Mouse (Mus musculus) neural tube, embryonic 14.5 days (tissue): ENCODE measurements around the gene Epb41l3. TPM values are rescaled to one million over a fixed set of nuclear protein-coding genes. Genes with fewer than 3 reads are reported as not detected.

Experiments used
- ATAC-seq: fragments of 200-750 bp; cut with Nextera tagmentation; 2 replicates; pipeline ENCODE4 v1.8.0; 2017; ENCODE audit warnings: low read depth, mild to moderate bottlenecking, moderate TSS enrichment, moderate library complexity
- H3K27ac ChIP-seq: fragments of 300-500 bp; sonication (generic); 2 replicates; pipeline ENCODE4 v1.5.1; 2014; ENCODE audit warnings: low read depth, mild to moderate bottlenecking, control low read depth, low read length, moderate library complexity, mixed read lengths
- H3K27me3 ChIP-seq: fragments of 300-500 bp; sonication (generic); 2 replicates; pipeline ENCODE4 v1.6.1; 2014; ENCODE audit warnings: low read length; ENCODE audit not compliant: control insufficient read depth, insufficient read depth
- H3K36me3 ChIP-seq: fragments of 300-500 bp; sonication (generic); 2 replicates; pipeline ENCODE4 v1.6.1; 2014; ENCODE audit warnings: low read length, mixed read lengths; ENCODE audit not compliant: control insufficient read depth, insufficient read depth
- H3K4me1 ChIP-seq: fragments of 300-500 bp; sonication (generic); 2 replicates; pipeline ENCODE4 v1.6.1; 2014; ENCODE audit warnings: low read length; ENCODE audit not compliant: control insufficient read depth, insufficient read depth
- H3K4me2 ChIP-seq: fragments of 300-500 bp; sonication (generic); 2 replicates; pipeline ENCODE4 v1.6.1; 2014; ENCODE audit warnings: mild to moderate bottlenecking, low read depth, low read length, control low read depth
- H3K4me3 ChIP-seq: fragments of 300-500 bp; sonication (generic); 2 replicates; pipeline ENCODE4 v1.5.1; 2014; ENCODE audit warnings: low read depth, low read length, control low read depth, mixed read lengths
- H3K9ac ChIP-seq: fragments of 300-500 bp; sonication (generic); replicated peaks from 2 replicates; pipeline ENCODE4 v1.6.1; 2014; ENCODE audit warnings: low read depth, mild to moderate bottlenecking, control low read depth, low read length, mixed read lengths
- H3K9me3 ChIP-seq: fragments of 300-500 bp; sonication (generic); 2 replicates; pipeline ENCODE4 v1.6.1; 2016; ENCODE audit warnings: low read length; ENCODE audit not compliant: control insufficient read depth
- WGBS: fragments of 180-500 bp; shearing (Covaris S2); extraction: QIAGEN DNeasy Blood & Tissue Kit; methylation state at CpG from one replicate; pipeline ENCODE4 v1.1.7; 2014; 5-methylcytosine and 5-hydroxymethylcytosine counted together
- polyA plus RNA-seq: library from polyadenylated mRNA; unstranded; fragments of >200 nt; fragmentation: Nextera tagmentation; extraction: Ambion mirVana; gene quantifications from 2 replicates; pipeline ENCODE4 v1.2.1, GENCODE M21; 2014

Epb41l3 gene
- polyA plus RNA-seq, 1 experiment from 2014 or later, result 126 TPM

- H3K9me3 ChIP-seq, result no peaks in the 10 kb centered on the region
- no peak overlapping the region for H3K4me3 ChIP-seq
- no peaks in the 10 kb centered on the region for H3K27me3 ChIP-seq
- H3K4me1 ChIP-seq, result 0 out of 2 replicates have a peak, but pooled peaks cover 3% of the 10 kb centered on the region
- H3K36me3 ChIP-seq, result no peaks in the 10 kb centered on the region
- peak; percentile 82 for ATAC-seq
- 0 out of 2 replicates have a peak overlapping the region, but pooled peaks have one; percentile 16 for H3K9ac ChIP-seq
- 17% methylated on average over 15 of the region's 15 CpGs for WGBS
- H3K27ac ChIP-seq, result no peak overlapping the region
- 0 out of 2 replicates have a peak overlapping the region, but pooled peaks have one; percentile 11 for H3K4me2 ChIP-seq
Measured at GRCm38 (mm10) chr17:69207562-69208312, 132.3 kb downstream of the Epb41l3 start.

- H3K9ac ChIP-seq, result no peak overlapping the region
- H3K4me1 ChIP-seq, result 0 out of 2 replicates have a peak, but pooled peaks cover 3% of the 10 kb centered on the region
- H3K4me2 ChIP-seq, result no peak overlapping the region
- no peaks in the 10 kb centered on the region for H3K9me3 ChIP-seq
- no peak for ATAC-seq
- no peaks in the 10 kb centered on the region for H3K27me3 ChIP-seq
- no peak overlapping the region for H3K27ac ChIP-seq
- no peaks in the 10 kb centered on the region for H3K36me3 ChIP-seq
- H3K4me3 ChIP-seq, result no peak overlapping the region
Measured at GRCm38 (mm10) chr17:69211065-69211464, 135.6 kb downstream of the Epb41l3 start.

GRCm38 (mm10) chr17:69216120-69216519 is 140.6 kb downstream of the Epb41l3 start:
- H3K27ac ChIP-seq, result no peak overlapping the region
- WGBS, result 93% methylated on average over 3 of the region's 3 CpGs
- H3K36me3 ChIP-seq, result no peaks in the 10 kb centered on the region
- H3K4me2 ChIP-seq, result no peak overlapping the region
- no peaks in the 10 kb centered on the region for H3K27me3 ChIP-seq
- H3K9me3 ChIP-seq, result no peaks in the 10 kb centered on the region
- H3K4me1 ChIP-seq, result no peaks in the 10 kb centered on the region; the same call in 1 of the 2 replicates
- H3K9ac ChIP-seq, result no peak overlapping the region
- H3K4me3 ChIP-seq, result no peak overlapping the region
- no peak for ATAC-seq

GRCm38 (mm10) chr17:69220849-69221248 is 145.4 kb downstream of the Epb41l3 start:
- Histone ChIP-seq H3K9ac (no peak overlapping the region), H3K4me1 (no peaks in the 10 kb centered on the region; the same call in 1 of the 2 replicates), H3K4me3 (no peak overlapping the region), H3K4me2 (no peak overlapping the region), H3K9me3 (no peaks in the 10 kb centered on the region), H3K36me3 (no peaks in the 10 kb centered on the region), H3K27ac (no peak overlapping the region), H3K27me3 (no peaks in the 10 kb centered on the region)
- WGBS, result 74% methylated on average over 7 of the region's 7 CpGs
- ATAC-seq, result no peak

- H3K4me2 ChIP-seq, result no peak overlapping the region
- ATAC-seq, result no peak
- 49% methylated on average over 6 of the region's 6 CpGs for WGBS
Measured at GRCm38 (mm10) chr17:69221377-69221776, 145.9 kb downstream of the Epb41l3 start.

GRCm38 (mm10) chr17:69221966-69222692 is 146.6 kb downstream of the Epb41l3 start:
- Histone ChIP-seq H3K27me3 (no peaks in the 10 kb centered on the region), H3K36me3 (no peaks in the 10 kb centered on the region), H3K4me3 (no peak overlapping the region), H3K4me2 (no peak overlapping the region), H3K9me3 (no peaks in the 10 kb centered on the region), H3K4me1 (no peaks in the 10 kb centered on the region; the same call in 1 of the 2 replicates), H3K9ac (no peak overlapping the region), H3K27ac (no peak overlapping the region)
- ATAC-seq, result no peak
- 34% methylated on average over 10 of the region's 10 CpGs for WGBS

More at GRCm38 (mm10) chr17:69221377-69221776, 145.9 kb downstream of the Epb41l3 start:
- Histone ChIP-seq H3K27ac (no peak overlapping the region), H3K4me3 (no peak overlapping the region), H3K9me3 (no peaks in the 10 kb centered on the region), H3K9ac (no peak overlapping the region), H3K27me3 (no peaks in the 10 kb centered on the region), H3K4me1 (no peaks in the 10 kb centered on the region; the same call in 1 of the 2 replicates), H3K36me3 (no peaks in the 10 kb centered on the region)

- 90% methylated on average over 7 of the region's 7 CpGs for WGBS
- H3K4me3 ChIP-seq, result no peak overlapping the region
Measured at GRCm38 (mm10) chr17:69225996-69226395, 150.5 kb downstream of the Epb41l3 start.

GRCm38 (mm10) chr17:69227426-69228014 is 152.0 kb downstream of the Epb41l3 start:
- Histone ChIP-seq H3K27ac (no peak overlapping the region), H3K4me1 (peaks cover 8% of the 10 kb centered on the region; the same call in 1 of the 2 replicates), H3K36me3 (no peaks in the 10 kb centered on the region), H3K27me3 (no peaks in the 10 kb centered on the region), H3K9me3 (no peaks in the 10 kb centered on the region), H3K4me2 (no peak overlapping the region), H3K9ac (no peak overlapping the region), H3K4me3 (no peak overlapping the region)
- no peak for ATAC-seq
- 45% methylated on average over 9 of the region's 9 CpGs for WGBS

More at GRCm38 (mm10) chr17:69225996-69226395, 150.5 kb downstream of the Epb41l3 start:
- Histone ChIP-seq H3K9ac (no peak overlapping the region), H3K9me3 (no peaks in the 10 kb centered on the region), H3K36me3 (no peaks in the 10 kb centered on the region), H3K4me1 (peaks cover 6% of the 10 kb centered on the region; the same call in 1 of the 2 replicates), H3K27ac (no peak overlapping the region), H3K4me2 (no peak overlapping the region), H3K27me3 (no peaks in the 10 kb centered on the region)
- no peak for ATAC-seq
